Mouse (Mus musculus) testis, postnatal 14 days (tissue): ENCODE data around the gene Ifnk.

Experiments
- DNase-seq: peaks from one replicate; pipeline ENCODE4 v3.0.0; 2021; ENCODE audit warnings: low spot score

Gene Ifnk

DNA sequence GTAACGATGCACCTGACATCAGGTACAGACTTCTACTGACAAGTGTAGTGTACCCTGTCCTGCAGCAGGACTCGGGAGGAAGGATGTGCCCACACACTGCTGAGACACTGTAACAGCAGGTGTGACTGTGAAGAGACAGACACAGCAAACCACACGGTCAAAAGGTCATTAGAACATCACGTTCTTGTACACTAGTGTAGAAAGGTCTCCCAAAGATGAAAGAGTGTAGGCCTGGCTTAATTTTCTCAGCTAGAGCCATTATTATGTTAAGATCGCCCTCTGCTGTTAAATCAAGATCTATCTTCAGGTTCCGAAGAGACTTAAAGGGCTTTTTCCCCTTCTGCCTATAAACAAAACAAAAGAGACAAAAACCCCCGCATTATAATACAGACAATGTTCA is 40.9 kb downstream of the Ifnk start:
- DNase-seq, result no peak

- no peak for DNase-seq
Measured at GRCm38 (mm10) chr4:35201700-35202099, 49.8 kb downstream of the Ifnk start.
